Mouse (Mus musculus) left cerebral cortex, adult 18-20 months (tissue): ENCODE data around the gene Sf3b2. TPM values are rescaled to one million over a fixed set of nuclear protein-coding genes. Genes with fewer than 3 reads are reported as not detected.

Experiments used
- DNase-seq, 2 experiments: peaks; one replicate each; pipeline ENCODE4 v3.0.0; 2021 to 2022; ENCODE audit warnings: low spot score in 2 of 2, mixed read lengths in 1 of 2
- long read RNA-seq, 2 experiments: library from polyadenylated mRNA; stranded (forward); transcript quantifications; one replicate each; pipeline ENCODE4 v2.0.0; 2021
- total RNA-seq, 2 experiments: library from RNA; stranded (reverse); gene quantifications; 2 replicates each; pipeline ENCODE4 v1.2.3; 2021

Sf3b2 gene
- total RNA-seq, result 100 to 1,000 TPM; 209 to 213 TPM
- long read RNA-seq, experiment 1, transcript Sf3b2-201 (21 exons, 3,222 nt), result major isoform, 298 of 425 reads
- long read RNA-seq, experiment 1, partial matches to known transcripts, result 63 of 425 reads
- long read RNA-seq, experiment 1, other reads (novel, unspliced or antisense), result 60 of 425 reads
- long read RNA-seq, experiment 2, transcript Sf3b2-201 (21 exons, 3,222 nt), result major isoform, 197 of 283 reads
- long read RNA-seq, experiment 2, partial matches to known transcripts, result 54 of 283 reads
- long read RNA-seq, experiment 2, other reads (novel, unspliced or antisense), result 29 of 283 reads

GRCm38 (mm10) chr19:5294972-5295735 lies at the start of gene Sf3b2:
Gene Sf3b2, minus strand, starts transcription at chr19:5295455.
- peak; percentile 99 for DNase-seq

DNA sequence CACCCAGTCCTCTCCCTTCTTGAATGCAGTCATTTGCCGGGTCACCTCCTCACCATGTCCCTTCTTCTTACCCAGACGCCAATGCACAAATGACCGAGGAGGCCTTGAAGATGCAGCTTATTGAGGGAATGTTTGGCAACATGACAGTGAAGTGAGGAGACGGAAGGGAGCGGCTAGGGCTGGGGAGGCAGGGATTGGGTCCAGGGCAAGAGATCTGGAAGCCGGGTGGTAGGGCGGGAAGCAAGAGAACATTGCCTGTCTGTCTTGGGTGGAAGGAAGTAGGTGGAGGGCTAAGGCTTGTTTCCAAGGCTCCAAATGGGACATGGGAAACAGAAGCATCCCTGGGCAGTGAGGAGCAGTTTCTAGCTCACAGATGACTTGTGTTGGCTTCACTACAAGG lies 46.1 kb upstream of the Sf3b2 start:
- no peak for DNase-seq

DNA sequence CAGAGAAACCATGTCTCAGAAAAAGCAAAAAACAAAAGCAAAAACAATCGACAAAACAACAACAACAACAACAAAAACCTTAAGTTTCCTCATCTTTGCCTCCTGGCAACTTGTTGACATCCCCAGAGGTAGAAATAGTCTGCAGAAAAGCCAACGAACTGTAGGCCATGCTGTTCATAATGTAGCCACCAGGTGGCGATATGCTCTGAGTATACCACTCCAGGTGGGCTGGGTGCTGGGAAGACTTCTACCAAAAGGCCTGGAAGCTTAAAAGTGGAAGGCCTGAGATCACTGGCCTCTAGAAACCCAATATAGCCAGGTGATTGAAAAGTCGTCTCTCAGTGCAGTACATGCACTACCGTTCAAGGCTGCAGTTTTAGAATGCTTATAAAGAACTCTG lies 42.7 kb upstream of the Sf3b2 start:
- peak; percentile 74 to 79 for DNase-seq

DNA sequence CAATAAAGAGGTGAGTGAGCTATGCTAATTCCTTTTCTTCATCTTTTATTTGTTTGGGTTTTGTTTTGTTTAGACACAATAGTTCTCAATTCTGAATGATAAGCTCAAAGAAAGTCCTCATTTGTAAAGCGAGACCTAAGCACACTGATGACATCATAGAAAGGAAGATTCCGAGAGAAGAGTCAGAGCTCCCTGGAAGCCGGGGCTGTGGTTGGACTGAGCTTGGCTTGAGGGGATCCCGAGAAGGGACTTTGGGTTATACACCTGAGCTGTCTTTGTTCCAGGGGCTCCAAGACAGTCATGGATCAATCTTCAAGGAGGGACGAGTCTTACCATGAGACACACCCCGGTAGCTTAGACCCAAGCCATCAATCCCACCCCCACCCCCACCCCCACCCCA lies 40.2 kb upstream of the Sf3b2 start, which contains the start of gene Catsper1:
Catsper1 (plus strand) TSS at position 301 of the 400 bp plus-strand sequence.
- no peak for DNase-seq

- DNase-seq, result no peak
These were observed 39.5 kb upstream of the Sf3b2 start for GRCm38 (mm10) chr19:5334741-5335140.

GRCm38 (mm10) chr19:5327970-5328369 lies 32.7 kb upstream of the Sf3b2 start:
- DNase-seq, result no peak

DNA sequence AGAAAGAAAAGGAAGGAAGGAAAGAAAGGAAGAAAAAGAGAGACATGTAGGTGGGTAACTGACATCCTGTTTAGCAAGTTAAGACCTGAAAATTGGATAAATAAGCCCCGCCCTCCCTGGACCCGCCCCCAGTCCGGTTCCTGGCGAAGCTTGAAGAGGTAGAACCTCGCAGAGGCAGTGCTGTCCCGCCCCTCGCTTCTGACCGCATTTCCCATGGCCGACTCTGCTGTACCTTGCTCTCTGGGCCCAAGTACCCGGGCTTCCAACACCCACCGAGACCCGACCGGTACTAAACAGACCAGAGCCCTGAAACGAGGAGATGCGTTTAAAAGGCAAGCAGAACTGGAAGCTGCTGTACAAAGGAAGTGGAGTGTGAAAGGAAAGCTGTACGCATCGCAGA lies 28.5 kb upstream of the Sf3b2 start:
- no peak for DNase-seq

- DNase-seq, result no peak
These were observed 17.9 kb upstream of the Sf3b2 start for GRCm38 (mm10) chr19:5313189-5313588.

DNA sequence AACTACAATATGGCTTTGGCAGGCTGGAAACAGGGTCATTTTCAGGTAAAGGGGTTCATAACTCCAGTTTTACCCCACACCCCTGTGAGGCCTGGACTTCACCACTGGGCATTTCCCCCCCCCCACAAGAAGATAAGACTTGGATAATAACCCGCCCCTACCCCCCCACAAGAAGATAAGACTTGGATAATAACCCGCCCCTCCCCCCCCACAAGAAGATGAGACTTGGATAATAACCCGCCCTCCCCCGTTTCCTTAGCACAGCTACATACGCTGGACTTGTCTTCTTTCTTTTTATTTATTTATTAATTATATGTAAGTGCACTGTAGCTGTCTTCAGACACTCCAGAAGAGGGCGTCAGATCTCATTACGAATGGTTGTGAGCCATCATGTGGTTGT lies 13.8 kb upstream of the Sf3b2 start:
- no peak for DNase-seq

DNA sequence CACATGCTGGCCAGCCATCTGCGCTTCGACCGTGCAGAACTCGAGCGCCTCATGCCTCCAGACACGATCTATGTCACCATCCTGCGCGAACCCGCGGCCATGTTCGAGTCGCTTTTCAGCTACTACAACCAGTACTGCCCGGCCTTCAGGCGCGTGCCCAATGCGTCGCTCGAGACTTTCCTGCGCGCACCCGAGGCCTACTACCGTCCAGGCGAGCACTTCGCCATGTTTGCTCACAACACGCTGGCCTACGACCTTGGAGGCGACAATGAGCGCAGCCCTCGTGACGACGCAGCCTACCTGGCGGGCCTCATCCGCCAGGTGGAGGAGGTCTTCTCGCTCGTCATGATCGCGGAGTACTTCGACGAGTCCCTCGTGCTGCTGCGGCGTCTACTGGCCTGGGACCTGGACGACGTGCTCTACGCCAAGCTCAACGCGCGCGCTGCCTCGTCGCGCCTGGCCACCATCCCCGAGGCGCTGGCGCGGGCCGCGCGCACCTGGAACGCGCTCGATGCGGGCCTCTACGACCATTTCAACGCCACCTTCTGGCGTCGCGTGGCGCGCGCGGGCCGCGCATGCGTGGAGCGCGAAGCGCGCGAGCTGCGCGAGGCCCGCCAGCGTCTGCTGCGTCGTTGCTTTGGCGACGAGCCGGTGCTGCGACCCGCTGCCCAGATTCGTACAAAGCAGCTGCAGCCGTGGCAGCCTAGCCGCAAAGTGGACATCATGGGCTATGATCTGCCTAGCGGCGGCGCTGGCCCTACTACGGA lies 11.9 kb upstream of the Sf3b2 start:
- DNase-seq, result no peak

GRCm38 (mm10) chr19:5306279-5306678 lies 11.0 kb upstream of the Sf3b2 start:
- no peak for DNase-seq

DNA sequence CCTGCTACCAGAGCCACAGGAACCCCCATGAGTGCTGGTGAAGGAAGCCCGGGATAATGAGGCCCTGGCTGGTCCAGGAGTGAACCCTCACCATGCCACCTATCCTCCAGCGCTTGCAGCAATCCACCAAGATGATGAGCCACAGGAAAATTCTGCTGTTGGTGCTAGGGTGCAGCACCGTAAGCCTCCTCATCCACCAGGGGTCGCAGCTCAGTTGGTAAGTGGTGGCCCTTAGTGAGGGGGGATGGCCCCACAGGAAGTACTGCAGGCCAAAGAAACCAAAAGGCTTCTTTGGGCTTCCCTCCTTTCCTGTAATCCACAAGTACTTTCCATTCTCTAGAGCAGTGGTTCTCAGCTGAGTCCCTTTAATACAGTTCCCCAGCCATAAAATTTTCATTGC lies 7.2 kb upstream of the Sf3b2 start:
- peak; percentile 35 to 44 for DNase-seq

GRCm38 (mm10) chr19:5300588-5300987 lies 5.3 kb upstream of the Sf3b2 start:
- DNase-seq, result no peak

GRCm38 (mm10) chr19:5297903-5298800 lies 2.9 kb upstream of the Sf3b2 start, which contains the start of gene Gal3st3:
Gene Gal3st3, plus strand, starts transcription at chr19:5298331.
- peak; percentile 36 to 69 for DNase-seq

DNA sequence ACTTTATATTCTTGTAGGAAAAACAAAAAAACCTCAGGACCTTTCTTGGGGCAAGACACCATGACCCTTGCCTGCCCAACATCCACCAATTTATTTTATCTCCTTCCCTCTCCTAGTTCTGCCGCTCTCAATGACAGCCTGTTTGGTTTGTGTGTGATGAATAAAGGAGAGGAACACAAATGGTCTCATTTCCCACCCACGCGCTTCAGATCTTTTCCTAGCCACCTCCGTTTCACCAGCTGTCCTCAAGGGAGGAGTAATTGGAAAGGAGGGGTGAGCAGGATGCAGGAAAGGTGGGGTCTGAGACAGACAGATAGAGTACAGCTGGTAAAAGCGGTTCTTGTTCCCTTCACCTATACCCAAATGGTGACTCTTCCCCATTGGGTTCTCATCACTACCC lies 1.4 kb upstream of the Sf3b2 start:
- peak; percentile 56 to 77 for DNase-seq

- DNase-seq, result no peak
These were observed 451 bp upstream of the Sf3b2 start for GRCm38 (mm10) chr19:5295736-5296075.

DNA sequence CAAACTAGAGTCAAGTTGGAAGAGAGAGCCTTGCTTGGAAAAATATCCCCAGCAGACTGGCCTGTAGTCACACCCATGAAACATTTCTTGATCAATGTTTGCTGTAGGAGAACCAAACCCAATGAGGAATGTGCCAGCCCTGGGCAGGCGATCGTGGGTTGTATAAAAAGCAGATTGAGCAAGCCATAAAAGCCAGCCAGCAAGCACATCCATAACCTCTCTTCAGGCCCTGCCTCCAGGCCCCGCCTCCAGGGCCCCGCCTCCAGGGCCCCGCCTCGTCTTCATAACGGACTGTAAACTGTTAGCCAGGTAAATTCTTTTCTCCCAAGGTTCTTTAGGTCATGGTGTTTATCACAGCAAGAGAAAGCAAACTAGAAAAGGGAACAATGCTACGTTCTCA lies 16.9 kb downstream of the Sf3b2 start:
- DNase-seq, result no peak

DNA sequence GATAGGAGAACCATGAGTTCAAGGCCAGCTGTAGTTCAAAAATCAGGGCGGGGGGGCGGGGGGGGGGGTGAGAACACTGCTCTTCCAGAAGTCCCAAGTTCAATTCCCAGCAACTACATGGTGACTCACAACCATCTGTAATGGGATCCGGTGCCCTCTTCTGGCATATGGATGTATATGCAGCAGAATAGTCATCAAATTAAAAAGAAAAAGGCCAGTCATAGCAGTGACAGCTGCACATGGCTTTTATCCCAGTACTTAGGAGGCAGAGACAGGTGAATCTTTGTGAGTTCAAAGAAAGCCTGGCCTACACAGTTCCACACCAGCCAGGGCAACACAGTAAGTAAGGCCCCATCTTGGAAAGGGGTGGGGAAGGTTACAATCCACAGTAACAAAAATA lies 18.1 kb downstream of the Sf3b2 start:
- no peak for DNase-seq

- DNase-seq, result no peak
These were observed 18.7 kb downstream of the Sf3b2 start for GRCm38 (mm10) chr19:5276531-5276930.

DNA sequence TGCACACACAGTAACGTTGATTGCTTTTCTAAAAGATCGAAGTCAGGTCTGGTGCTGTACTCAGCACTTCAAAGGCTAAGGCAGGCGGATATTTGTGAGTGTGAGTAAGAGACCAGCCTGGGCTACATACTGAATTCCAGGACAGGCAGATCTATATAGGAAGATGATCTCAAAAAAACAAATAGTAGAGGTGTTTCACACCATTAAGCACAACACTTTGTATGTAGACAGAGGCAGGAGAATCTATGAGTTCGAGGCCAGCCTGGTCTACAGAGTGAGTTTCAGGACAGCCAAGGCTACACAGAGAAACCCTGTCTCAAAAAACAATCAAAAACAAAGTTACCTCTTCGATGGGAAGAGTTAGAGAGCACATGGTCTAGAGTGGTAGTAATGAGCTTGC lies 19.5 kb downstream of the Sf3b2 start:
- DNase-seq, result no peak

DNA sequence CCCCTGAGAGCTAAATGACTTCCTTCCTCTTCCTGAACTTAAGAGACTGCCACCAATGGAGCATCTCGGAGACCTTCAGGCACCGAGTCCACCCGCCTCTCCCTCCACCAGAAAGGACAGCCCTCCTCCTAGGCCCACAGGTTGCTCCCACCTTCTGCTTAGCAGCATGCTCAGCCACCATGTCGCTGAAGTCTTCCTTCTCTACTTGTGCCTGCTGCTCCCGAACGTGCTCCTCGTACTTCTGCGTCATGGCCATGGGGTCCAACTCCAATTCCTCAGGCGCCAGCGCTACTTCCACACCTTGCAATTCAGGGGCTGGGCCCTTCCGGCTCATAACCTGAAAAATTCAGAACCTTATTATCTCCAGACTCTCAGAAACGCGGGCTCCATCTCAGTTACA lies 20.6 kb downstream of the Sf3b2 start:
- no peak for DNase-seq
